Mouse (Mus musculus): ENCODE results near the gene Fam110c. TPM values are rescaled to one million over a fixed set of nuclear protein-coding genes. Genes with fewer than 3 reads are reported as not detected.

Gene Fam110c
- polyA plus RNA-seq, 1 experiment from 2014 or later: 3.4 TPM

DNA sequence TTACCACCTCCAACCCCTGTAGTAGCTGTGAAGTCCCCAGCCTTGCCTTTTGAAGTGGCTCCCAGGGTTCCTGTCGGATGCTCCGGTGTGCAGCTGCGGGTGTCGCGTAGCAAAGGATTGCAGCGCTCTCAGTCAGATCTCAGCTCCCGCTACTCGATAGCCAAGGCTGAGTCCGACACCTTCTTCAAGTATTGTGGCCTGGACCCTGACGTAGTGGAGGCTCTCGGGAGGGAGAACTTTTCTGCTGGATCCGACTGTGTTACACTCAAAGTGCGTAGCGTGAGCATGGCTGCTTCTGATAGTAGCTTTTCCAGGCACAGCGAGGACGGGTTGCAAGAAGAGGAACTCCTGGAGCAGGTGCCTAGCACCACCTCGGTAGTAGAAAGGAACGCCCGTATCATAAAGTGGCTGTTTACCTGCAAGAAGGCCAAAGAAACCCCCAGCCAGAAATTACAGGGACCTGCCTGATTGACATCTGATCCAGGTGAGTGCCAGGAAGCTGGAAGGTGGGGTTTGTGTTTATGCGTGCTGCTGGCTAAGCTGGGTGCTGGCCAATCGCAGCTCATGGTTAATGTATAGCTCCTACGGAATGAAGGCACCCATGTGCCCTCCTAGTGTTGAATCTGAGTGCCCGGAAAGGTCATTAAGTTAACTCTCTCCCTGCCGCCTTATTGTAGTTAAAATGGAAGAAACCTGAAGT lies 1.3 kb downstream of the Fam110c start:
- peak overlapping the region; percentile 64 for H3K9ac ChIP-seq (ENCODE audit: low read depth, low read length)
- peak; percentile 72 for ATAC-seq (ENCODE audit: low read depth)
- H3K27ac ChIP-seq (ENCODE audit: low read length): peak overlapping the region; percentile 72
- 1% methylated on average over 24 of the region's 24 CpGs for WGBS (ENCODE audit: insufficient replicate concordance)
- H3K4me3 ChIP-seq (ENCODE audit: low read depth, low read length): peak overlapping the region; percentile 62
- no peaks in the 10 kb centered on the region for H3K36me3 ChIP-seq (ENCODE audit: control insufficient read depth, insufficient read depth)
- H3K9me3 ChIP-seq (replicated peaks; ENCODE audit: control insufficient read depth, low read length): no peaks in the 10 kb centered on the region
- H3K4me1 ChIP-seq (ENCODE audit: control insufficient read depth, low read depth, low read length): peaks cover 20% of the 10 kb centered on the region
- peaks cover 9% of the 10 kb centered on the region for H3K27me3 ChIP-seq (ENCODE audit: control insufficient read depth, insufficient read depth, low read depth, low read length)
- H3K4me2 ChIP-seq (ENCODE audit: low read depth, low read length): peak overlapping the region; percentile 82

DNA sequence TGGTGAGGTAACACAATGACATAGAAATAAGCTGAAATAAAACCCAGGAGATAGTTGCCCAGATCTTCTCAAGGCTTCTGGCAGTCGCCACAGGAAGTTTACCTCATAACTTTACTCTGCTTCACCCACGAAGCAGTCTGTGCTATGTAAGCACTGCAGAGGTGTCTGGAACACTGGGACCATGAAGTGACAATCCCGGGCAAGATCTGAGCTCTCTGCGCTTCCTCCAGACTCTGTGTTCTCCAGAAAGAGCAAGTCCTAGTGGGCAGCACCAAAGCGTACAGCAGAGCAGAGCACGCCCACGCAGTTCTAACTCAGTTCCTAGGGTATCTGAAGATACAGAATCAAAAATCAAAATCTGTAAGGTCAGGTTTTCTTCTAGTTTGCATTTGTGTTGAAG lies 3.4 kb downstream of the Fam110c start:
- Histone ChIP-seq H3K9ac (ENCODE audit: low read depth, low read length) (no peak overlapping the region), H3K27me3 (ENCODE audit: control insufficient read depth, insufficient read depth, low read depth, low read length) (peaks cover 9% of the 10 kb centered on the region), H3K27ac (ENCODE audit: low read length) (no peak overlapping the region), H3K9me3 (replicated peaks; ENCODE audit: control insufficient read depth, low read length) (no peaks in the 10 kb centered on the region), H3K4me1 (ENCODE audit: control insufficient read depth, low read depth, low read length) (peaks cover 37% of the 10 kb centered on the region), H3K4me2 (ENCODE audit: low read depth, low read length) (no peak overlapping the region), H3K36me3 (ENCODE audit: control insufficient read depth, insufficient read depth) (no peaks in the 10 kb centered on the region), H3K4me3 (ENCODE audit: low read depth, low read length) (no peak overlapping the region)
- WGBS (ENCODE audit: insufficient replicate concordance): 59% methylated on average over 7 of the region's 7 CpGs
- ATAC-seq (ENCODE audit: low read depth): no peak

DNA sequence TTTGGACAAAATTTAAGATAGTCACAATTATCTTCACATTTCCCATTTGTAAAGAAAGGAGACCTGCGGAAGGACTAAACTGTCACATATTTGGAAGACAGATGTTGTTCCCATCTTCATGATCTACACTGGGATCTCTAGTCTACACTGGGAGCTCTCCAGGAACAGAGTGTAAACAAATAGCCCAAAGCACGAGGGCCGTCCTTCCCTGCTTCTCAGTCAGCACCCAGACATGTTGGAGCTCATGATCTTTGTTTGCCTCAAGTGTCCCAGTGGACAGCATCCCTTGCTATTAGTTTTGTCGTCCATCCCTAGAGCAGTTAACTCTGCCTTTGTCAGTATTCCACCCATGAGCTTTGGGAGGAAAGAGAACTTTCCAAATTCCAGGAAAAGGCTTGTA lies 4.4 kb downstream of the Fam110c start:
- no peak for ATAC-seq (ENCODE audit: low read depth)
- Histone ChIP-seq H3K27me3 (ENCODE audit: control insufficient read depth, insufficient read depth, low read depth, low read length) (peaks cover 8% of the 10 kb centered on the region), H3K9ac (ENCODE audit: low read depth, low read length) (no peak overlapping the region), H3K4me1 (ENCODE audit: control insufficient read depth, low read depth, low read length) (peaks cover 47% of the 10 kb centered on the region), H3K9me3 (replicated peaks; ENCODE audit: control insufficient read depth, low read length) (no peaks in the 10 kb centered on the region), H3K4me3 (ENCODE audit: low read depth, low read length) (no peak overlapping the region), H3K36me3 (ENCODE audit: control insufficient read depth, insufficient read depth) (no peaks in the 10 kb centered on the region), H3K27ac (ENCODE audit: low read length) (no peak overlapping the region), H3K4me2 (ENCODE audit: low read depth, low read length) (peak overlapping the region; percentile 26)
- WGBS (ENCODE audit: insufficient replicate concordance): 63% methylated on average over 4 of the region's 4 CpGs

DNA sequence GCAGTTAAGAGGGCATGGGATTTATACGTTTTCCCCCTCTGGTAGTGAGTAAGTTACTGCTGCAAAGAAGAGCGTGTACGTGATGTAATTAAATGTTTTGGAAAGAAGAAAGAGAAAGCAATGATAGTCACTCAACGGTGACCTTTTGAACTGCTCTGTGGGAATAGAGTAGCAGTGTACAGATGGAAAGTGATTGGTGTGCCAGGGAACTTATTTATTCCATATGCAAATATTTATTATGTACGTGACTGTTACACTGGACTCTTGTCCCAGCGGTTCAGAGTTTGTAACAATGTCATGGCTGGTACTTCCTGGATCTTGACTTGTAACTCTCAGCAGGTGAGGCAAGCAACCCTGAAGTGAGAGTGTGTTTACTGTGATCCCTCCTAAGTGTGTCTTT lies 6.7 kb downstream of the Fam110c start:
- ATAC-seq (ENCODE audit: low read depth): peak; percentile 35
- Histone ChIP-seq H3K9me3 (replicated peaks; ENCODE audit: control insufficient read depth, low read length) (no peaks in the 10 kb centered on the region), H3K9ac (ENCODE audit: low read depth, low read length) (no peak overlapping the region), H3K4me2 (ENCODE audit: low read depth, low read length) (no peak overlapping the region), H3K27ac (ENCODE audit: low read length) (no peak overlapping the region), H3K4me3 (ENCODE audit: low read depth, low read length) (no peak overlapping the region), H3K27me3 (ENCODE audit: control insufficient read depth, insufficient read depth, low read depth, low read length) (no peaks in the 10 kb centered on the region), H3K4me1 (ENCODE audit: control insufficient read depth, low read depth, low read length) (peaks cover 48% of the 10 kb centered on the region), H3K36me3 (ENCODE audit: control insufficient read depth, insufficient read depth) (no peaks in the 10 kb centered on the region)
- 69% methylated on average over 6 of the region's 6 CpGs for WGBS (ENCODE audit: insufficient replicate concordance)

DNA sequence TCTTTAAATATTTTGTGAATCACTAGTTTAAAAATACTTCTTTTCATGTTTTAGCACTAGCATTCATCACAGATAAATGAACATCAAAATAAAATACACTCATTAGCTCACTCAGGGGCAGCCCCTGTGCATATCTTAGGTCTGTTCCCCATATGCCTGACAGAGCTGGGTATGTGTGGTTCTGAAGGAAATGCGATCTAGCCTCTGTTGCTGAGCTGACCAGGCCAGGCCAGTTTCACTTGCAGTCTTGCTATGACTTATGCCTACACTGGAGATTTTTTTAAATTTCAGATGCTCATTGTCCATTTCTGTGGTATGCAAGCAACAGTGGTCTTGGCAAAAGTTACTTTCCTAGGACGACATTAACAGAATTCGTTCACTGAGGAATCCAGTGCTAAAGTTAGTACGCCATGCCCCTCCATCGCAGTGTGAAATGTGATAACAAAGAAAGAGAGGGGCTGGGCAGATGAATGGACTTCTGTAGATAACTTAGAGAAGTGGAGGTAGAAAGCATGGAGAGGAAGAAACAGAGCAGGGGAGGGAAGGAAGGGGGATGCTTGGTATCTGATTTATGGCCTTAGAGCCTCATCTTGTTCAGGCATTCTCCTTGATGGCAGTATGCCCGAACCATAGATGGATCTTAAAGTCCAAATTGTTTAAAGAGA lies 7.4 kb downstream of the Fam110c start:
- peaks cover 48% of the 10 kb centered on the region for H3K4me1 ChIP-seq (ENCODE audit: control insufficient read depth, low read depth, low read length)
- WGBS (ENCODE audit: insufficient replicate concordance): 28% methylated on average over 6 of the region's 6 CpGs

DNA sequence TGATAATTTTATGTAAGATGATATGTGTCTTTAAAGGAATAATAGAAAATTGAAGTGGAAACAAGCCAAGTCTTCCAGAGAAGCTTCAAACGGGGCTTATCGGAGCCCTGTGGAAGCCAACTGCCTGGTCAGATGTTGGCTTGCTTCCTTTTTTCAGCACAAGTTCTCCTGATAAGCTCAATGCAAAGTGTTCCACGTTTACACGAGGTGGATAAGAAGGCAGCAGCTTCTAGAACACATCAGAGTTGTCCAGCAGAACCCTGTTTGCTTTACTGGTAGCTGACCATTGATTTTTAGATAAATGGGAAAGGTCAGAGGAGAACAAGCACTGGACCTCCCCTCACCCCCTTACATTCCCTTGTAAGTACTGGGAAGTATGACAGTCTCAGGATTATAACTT lies 9.3 kb downstream of the Fam110c start:
- Histone ChIP-seq H3K4me3 (ENCODE audit: low read depth, low read length) (no peak overlapping the region), H3K4me2 (ENCODE audit: low read depth, low read length) (no peak overlapping the region), H3K9ac (ENCODE audit: low read depth, low read length) (no peak overlapping the region), H3K27me3 (ENCODE audit: control insufficient read depth, insufficient read depth, low read depth, low read length) (no peaks in the 10 kb centered on the region), H3K36me3 (ENCODE audit: control insufficient read depth, insufficient read depth) (no peaks in the 10 kb centered on the region), H3K27ac (ENCODE audit: low read length) (peak overlapping the region; percentile 45; the same call in 1 of the 2 replicates), H3K9me3 (replicated peaks; ENCODE audit: control insufficient read depth, low read length) (no peaks in the 10 kb centered on the region), H3K4me1 (ENCODE audit: control insufficient read depth, low read depth, low read length) (peaks cover 52% of the 10 kb centered on the region)
- WGBS (ENCODE audit: insufficient replicate concordance): 4% methylated on average over 4 of the region's 4 CpGs
- ATAC-seq (ENCODE audit: low read depth): peak; percentile 53

More for the DNA sequence above, 7.4 kb downstream of the Fam110c start:
- H3K4me3 ChIP-seq (ENCODE audit: low read depth, low read length): no peak overlapping the region
- no peaks in the 10 kb centered on the region for H3K27me3 ChIP-seq (ENCODE audit: control insufficient read depth, insufficient read depth, low read depth, low read length)
- peak; percentile 49 for ATAC-seq (ENCODE audit: low read depth)
- peak overlapping the region; percentile 26; the same call in 1 of the 2 replicates for H3K4me2 ChIP-seq (ENCODE audit: low read depth, low read length)
- H3K9me3 ChIP-seq (replicated peaks; ENCODE audit: control insufficient read depth, low read length): no peaks in the 10 kb centered on the region
- H3K9ac ChIP-seq (ENCODE audit: low read depth, low read length): no peak overlapping the region
- no peaks in the 10 kb centered on the region for H3K36me3 ChIP-seq (ENCODE audit: control insufficient read depth, insufficient read depth)
- no peak overlapping the region for H3K27ac ChIP-seq (ENCODE audit: low read length)

DNA sequence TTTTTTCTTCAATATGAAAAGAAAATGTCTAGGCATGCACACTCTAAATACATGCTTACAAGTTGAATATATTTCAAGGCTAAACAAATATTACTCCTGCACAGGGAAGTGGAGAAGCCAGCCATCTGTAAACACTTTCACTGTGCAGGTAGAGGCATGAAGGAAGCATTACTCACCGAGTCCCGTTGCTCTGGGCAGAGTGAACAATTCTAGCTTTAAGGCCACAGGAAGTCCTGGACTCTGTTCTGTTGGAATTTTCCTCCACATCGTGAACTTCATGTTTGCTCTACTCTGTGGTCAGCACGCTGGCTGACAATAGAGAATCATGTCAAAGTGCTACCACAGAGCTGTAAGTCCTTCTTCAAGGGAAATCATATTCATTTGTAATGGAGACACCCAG lies 9.7 kb downstream of the Fam110c start:
- Histone ChIP-seq H3K27me3 (ENCODE audit: control insufficient read depth, insufficient read depth, low read depth, low read length) (no peaks in the 10 kb centered on the region), H3K4me2 (ENCODE audit: low read depth, low read length) (no peak overlapping the region), H3K27ac (ENCODE audit: low read length) (peak overlapping the region; percentile 11; the same call in 1 of the 2 replicates), H3K9ac (ENCODE audit: low read depth, low read length) (no peak overlapping the region), H3K4me1 (ENCODE audit: control insufficient read depth, low read depth, low read length) (peaks cover 49% of the 10 kb centered on the region), H3K4me3 (ENCODE audit: low read depth, low read length) (no peak overlapping the region), H3K9me3 (replicated peaks; ENCODE audit: control insufficient read depth, low read length) (no peaks in the 10 kb centered on the region), H3K36me3 (ENCODE audit: control insufficient read depth, insufficient read depth) (no peaks in the 10 kb centered on the region)
- 26% methylated on average over 4 of the region's 4 CpGs for WGBS (ENCODE audit: insufficient replicate concordance)
- peak; percentile 47; the same call in 1 of the 2 replicates for ATAC-seq (ENCODE audit: low read depth)

DNA sequence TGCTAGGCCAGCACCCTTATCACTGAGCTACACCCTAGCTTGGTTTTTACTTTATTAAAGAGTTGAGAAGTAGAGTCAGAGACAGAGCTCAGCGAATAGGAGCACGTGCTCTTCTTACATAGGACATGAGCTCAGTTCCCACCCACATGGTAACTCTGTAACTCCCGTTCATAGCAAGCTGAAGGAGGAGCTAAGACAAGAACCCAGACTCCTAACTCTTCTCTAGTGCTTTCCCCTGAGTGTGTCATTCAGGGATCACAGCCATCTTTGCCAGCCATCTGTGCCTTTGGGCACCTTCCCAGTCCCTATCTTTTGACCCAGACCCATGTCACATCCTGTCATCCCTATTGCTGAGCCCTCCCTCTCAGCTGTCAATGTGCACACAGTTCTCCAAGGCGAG lies 13.4 kb downstream of the Fam110c start:
- Histone ChIP-seq H3K4me1 (ENCODE audit: control insufficient read depth, low read depth, low read length) (peaks cover 26% of the 10 kb centered on the region), H3K36me3 (ENCODE audit: control insufficient read depth, insufficient read depth) (no peaks in the 10 kb centered on the region), H3K27ac (ENCODE audit: low read length) (no peak overlapping the region), H3K4me3 (ENCODE audit: low read depth, low read length) (no peak overlapping the region), H3K9me3 (replicated peaks; ENCODE audit: control insufficient read depth, low read length) (no peaks in the 10 kb centered on the region), H3K4me2 (ENCODE audit: low read depth, low read length) (no peak overlapping the region), H3K27me3 (ENCODE audit: control insufficient read depth, insufficient read depth, low read depth, low read length) (no peaks in the 10 kb centered on the region), H3K9ac (ENCODE audit: low read depth, low read length) (no peak overlapping the region)
- peak; percentile 47 for ATAC-seq (ENCODE audit: low read depth)
- 34% methylated on average over 4 of the region's 4 CpGs for WGBS (ENCODE audit: insufficient replicate concordance)

DNA sequence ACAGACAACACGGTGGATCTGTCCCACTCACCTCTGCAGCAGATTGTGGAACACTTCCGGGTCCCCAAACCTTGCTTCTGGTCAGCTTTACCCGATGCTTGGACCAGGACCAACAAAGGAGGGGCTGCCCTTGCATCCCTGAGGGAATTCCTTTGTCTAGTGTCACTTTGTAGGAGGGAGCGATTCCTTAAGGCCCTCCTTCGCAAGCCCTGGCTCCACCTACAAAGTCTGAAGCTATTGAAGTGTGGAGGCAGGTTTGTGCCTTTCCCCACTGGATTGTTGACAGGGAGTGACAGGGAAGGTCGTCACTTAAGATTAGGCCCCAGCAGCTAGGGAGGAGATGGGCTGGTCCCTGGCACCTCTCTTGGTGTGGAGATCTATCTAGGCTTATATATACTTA lies 16.7 kb downstream of the Fam110c start:
- Histone ChIP-seq H3K4me2 (ENCODE audit: low read depth, low read length) (no peak overlapping the region), H3K36me3 (ENCODE audit: control insufficient read depth, insufficient read depth) (no peaks in the 10 kb centered on the region)

More for the DNA sequence above, 16.7 kb downstream of the Fam110c start:
- ATAC-seq (ENCODE audit: low read depth): no peak
- Histone ChIP-seq H3K9ac (ENCODE audit: low read depth, low read length) (no peak overlapping the region), H3K4me1 (ENCODE audit: control insufficient read depth, low read depth, low read length) (peaks cover 9% of the 10 kb centered on the region; the same call in 1 of the 2 replicates), H3K4me3 (ENCODE audit: low read depth, low read length) (no peak overlapping the region), H3K27ac (ENCODE audit: low read length) (no peak overlapping the region), H3K9me3 (replicated peaks; ENCODE audit: control insufficient read depth, low read length) (no peaks in the 10 kb centered on the region), H3K27me3 (ENCODE audit: control insufficient read depth, insufficient read depth, low read depth, low read length) (no peaks in the 10 kb centered on the region)
- WGBS (ENCODE audit: insufficient replicate concordance): 40% methylated on average over 6 of the region's 6 CpGs

All from liver, embryonic 16.5 days (tissue).